Mouse (Mus musculus) splenic B cell, adult 2 months (primary cell): ENCODE data around the gene Mvb12a.

Source experiments
- DNase-seq: peaks from one replicate; pipeline ENCODE4 v3.0.0-alpha.2; 2011; ENCODE audit warnings: low read depth, low spot score
- H3K27me3 ChIP-seq: 2 replicates; pipeline ENCODE4 v1.6.1; 2012; ENCODE audit warnings: mild to moderate bottlenecking, low read length, moderate library complexity, mixed read lengths; ENCODE audit not compliant: control insufficient read depth, poor library complexity, insufficient read depth, severe bottlenecking
- H3K36me3 ChIP-seq: 2 replicates; pipeline ENCODE4 v1.6.1; 2012; ENCODE audit warnings: mild to moderate bottlenecking, low read length, moderate library complexity, mixed read lengths; ENCODE audit not compliant: control insufficient read depth, poor library complexity, insufficient read depth, severe bottlenecking

Mvb12a gene

DNA sequence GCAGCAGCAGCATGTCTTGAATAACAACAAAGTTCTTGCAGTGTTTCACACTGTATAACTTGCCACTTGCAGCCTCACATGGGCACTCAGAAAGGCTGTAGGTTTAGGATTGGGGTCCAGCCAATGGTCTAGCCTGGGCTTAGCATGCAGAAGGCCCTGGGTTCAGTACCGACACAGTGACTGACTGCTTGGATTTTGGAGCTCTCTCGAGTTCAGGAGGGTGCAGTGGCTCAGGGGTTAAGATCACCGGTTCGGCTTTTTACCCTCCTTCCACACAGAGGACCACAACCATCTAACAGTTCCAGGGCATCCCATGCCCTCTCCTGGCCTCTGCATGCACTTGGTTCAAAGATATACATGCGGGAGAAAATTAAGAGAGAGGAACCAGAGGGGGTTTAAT, 48.3 kb downstream of the Mvb12a start:
- no peak for DNase-seq
- no peaks in the 10 kb centered on the region for H3K27me3 ChIP-seq
- no peaks in the 10 kb centered on the region for H3K36me3 ChIP-seq

DNA sequence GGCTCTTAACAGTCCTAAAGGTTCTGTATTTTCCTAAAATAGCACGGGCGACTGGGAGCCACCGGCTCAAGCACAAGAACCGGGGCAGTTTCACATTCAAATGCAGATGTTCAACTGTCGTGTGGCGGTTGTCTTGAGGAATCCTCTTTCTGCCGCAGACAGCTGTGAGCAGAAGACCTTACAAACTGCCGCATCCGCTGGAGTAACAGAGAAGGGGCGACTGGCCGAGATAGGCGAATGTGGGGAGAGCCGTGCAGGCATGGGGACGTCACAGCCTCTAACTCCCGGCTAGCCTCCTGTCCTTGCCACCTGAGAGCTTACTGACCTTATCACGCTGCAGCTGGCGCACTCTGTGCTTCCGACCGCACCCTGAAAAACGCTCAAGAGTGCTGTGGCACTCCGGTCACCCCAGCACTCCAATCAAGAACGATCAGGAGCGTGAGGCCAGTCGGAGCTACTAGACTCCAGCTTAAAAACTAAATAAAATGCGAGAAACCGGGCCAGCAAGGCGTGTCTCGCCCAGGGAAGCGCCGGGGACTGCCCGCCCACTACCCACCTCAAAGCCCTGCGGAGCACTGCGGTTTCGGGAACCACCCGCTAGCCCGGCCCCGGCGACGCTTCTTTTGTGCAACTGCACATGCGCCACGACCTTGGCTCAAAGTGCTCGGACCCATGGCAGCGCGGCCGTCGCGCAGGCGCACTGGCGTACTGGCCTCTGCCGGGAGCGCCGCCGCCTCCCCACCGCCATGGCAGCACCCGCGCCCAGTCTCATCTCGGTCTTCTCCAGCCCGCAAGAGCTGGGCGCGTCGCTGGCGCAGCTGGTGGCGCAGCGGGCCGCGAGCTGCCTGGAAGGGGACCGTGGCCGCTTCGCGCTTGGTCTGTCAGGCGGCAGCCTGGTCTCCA, 49.0 kb downstream of the Mvb12a start, which contains the start of gene Pgls:
Gene Pgls (plus strand): TSS at position 706 of the 903 bp plus-strand sequence.
- no peaks in the 10 kb centered on the region for H3K27me3 ChIP-seq
- H3K36me3 ChIP-seq: no peaks in the 10 kb centered on the region
- DNase-seq: peak; percentile 97

DNA sequence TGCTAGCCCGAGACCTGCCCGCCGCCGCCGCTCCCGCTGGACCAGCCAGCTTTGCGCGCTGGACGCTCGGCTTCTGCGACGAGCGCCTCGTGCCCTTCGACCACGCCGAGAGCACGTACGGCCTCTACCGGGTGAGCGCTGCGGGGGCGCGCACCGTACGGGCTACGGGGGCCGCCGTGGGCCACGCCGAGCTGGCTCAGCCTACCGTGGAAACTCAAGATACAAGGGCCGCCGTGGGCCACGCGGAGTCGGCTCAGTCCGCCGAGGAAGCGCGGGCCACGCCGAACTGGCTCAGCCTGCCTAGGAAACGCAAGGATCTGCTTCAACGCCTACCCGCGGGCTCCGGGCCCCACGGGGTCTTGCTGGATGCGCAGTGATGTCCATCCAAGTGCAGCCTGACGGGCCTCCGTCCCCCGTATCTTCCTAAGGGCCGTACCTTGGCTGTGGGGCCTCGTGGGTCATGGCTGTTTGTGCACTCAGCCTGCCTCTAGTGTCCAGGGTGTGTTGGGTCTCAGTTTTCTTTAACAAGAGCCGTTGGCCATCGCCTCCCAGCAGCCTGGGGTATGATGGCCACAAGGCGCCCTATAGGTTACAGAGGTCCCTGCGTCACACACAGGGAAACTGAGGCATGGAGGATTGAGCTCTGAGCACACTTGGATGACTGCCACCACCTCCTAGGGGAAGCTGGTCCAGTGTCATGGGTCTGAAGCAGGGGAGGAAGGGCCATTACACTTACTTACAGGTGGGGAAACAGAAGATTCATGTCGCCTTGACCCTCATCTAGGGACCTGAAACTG, 49.9 kb downstream of the Mvb12a start:
- no peaks in the 10 kb centered on the region for H3K36me3 ChIP-seq
- DNase-seq: peak; percentile 72
- H3K27me3 ChIP-seq: no peaks in the 10 kb centered on the region

DNA sequence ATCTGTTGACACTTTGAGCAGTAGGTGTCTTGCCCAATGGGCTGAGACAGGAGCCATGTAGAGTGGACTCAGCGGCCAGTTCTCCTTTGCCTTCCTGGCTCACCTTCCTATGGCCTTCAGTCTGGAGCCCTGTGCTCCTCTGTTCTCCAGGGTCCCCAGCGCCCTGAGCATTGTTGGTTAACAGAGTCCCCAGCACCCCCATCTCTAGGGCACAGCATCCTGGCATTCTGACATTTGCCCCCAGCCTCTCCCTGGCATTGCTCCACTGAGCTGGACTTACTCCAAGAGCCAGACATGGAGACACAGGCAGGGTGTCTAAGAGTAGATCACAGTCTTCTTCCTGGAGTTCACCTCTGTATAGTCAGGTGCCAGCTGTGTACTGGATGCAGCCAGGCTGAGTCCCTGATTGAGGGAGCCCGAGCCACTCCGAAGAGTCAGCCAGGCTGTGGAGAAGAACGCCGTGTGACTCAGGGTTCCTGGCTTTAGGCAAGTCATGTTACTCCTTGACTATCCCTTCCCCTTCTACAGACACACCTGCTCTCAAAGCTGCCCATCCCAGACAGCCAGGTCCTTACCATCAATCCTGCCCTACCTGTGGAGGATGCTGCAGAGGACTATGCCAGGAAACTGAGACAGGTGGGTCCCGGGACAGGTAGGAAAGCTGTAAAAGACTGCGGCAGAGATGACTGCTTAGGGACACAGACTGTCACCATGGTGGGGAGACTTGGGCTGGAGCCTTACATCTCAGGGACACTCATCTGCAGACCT, 51.0 kb downstream of the Mvb12a start:
- Histone ChIP-seq H3K36me3 (no peaks in the 10 kb centered on the region), H3K27me3 (no peaks in the 10 kb centered on the region)
- DNase-seq: no peak

DNA sequence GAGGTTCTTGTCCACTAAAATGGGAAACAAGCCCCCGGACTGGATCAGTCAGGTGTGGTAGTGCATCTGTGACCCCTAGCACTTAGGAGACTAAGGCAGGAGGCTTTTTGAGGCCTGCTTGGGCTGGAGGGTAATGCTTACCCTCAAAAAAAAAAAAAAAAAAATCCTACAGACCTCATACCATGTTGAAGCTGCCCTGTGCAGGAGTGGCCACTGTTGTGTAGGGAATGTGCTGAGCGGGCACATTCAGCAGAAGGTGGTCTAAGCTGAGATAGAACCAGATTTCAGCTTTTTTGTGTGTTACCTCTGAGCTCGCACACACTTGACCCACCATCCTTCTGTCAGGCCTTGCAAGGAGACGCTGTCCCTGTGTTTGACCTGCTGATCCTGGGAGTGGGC, 51.6 kb downstream of the Mvb12a start:
- no peaks in the 10 kb centered on the region for H3K27me3 ChIP-seq
- H3K36me3 ChIP-seq: no peaks in the 10 kb centered on the region
- DNase-seq: no peak

DNA sequence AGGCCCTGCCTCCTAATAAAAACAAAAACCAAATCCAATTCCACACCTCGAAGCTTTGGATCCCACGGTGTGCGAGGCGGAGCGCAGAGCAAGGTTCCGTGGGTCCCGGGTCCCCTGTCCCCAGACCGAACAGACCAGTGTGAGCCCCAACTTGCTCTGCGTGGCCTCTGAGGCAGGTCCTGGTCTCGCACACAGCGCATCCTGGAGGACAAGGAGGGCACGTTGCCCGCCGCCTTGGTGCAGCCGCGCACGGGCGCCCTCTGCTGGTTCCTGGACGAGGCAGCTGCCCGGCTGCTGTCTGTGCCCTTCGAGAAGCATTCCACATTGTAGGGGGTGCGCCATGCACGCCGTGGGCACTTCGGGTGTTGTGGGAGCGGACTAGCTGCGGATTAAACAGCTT, 53.1 kb downstream of the Mvb12a start:
- Histone ChIP-seq H3K36me3 (peaks cover 2% of the 10 kb centered on the region; the same call in 1 of the 2 replicates), H3K27me3 (no peaks in the 10 kb centered on the region)
- peak; percentile 92 for DNase-seq

DNA sequence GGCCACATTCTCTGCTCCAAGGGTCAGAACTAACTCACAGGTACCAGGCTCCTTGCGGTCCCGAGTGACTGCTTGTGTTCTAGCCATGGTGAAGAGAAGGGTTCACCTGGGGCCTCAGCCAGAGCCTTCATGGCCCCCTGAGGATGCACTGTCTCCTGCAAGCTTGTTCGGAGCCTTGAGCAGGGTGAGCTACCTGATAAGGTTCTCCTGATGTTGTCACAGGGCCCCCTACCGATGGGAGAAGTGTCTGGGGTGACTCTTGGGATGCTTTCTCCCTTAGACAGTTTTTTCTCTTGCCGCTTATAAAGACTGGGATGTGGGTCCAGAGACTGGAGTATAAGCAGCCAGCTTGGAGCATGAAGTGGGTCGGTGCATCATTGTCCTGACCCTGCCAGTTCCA, 53.7 kb downstream of the Mvb12a start:
- Histone ChIP-seq H3K36me3 (peaks cover 2% of the 10 kb centered on the region; the same call in 1 of the 2 replicates), H3K27me3 (no peaks in the 10 kb centered on the region)
- peak; percentile 50 for DNase-seq

DNA sequence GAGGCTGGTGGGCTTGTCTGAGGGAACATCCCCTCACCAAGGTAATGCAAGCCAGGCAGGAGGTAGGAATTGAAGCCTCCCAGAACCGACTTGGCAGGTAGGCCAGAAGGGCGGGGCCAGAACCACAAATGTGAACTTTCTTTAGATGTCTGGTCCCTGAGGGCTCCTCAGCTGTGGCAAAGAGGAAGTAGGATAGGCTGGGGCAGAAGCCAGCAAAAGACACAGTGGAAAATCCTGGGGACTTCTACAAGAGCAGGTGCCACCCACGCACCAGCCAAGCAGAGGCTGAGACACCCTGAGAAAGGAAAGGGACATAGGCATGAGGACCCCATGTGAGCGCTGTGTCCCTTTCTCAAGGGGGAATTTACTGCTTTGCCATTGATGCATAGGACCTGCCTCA, 54.1 kb downstream of the Mvb12a start:
- Histone ChIP-seq H3K36me3 (peaks cover 2% of the 10 kb centered on the region; the same call in 1 of the 2 replicates), H3K27me3 (no peaks in the 10 kb centered on the region)
- peak; percentile 92 for DNase-seq

DNA sequence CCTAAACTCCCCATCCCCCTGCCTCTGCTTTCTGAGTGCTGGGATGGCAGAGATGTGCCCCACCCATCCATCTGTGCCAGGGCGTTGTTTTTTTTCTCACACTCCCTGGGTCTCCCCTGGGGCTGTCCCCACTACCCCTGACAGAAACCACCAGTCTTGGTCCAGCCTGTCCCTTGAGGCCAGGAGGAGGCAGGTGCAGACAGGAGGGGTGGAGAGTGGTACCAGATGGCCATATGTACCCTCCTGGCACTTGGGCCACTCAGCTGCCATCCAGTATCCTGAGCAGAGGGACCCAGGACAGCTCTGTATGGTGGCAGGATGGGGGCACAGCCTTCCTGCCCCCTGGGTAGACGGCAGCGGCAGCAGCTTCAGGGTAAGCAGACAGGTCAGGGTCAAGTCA, 54.7 kb downstream of the Mvb12a start, which contains the start of gene Fam129c:
Gene Fam129c (plus strand): TSS at position 198 of the 400 bp plus-strand sequence.
- DNase-seq: peak; percentile 68
- no peaks in the 10 kb centered on the region for H3K27me3 ChIP-seq
- peaks cover 2% of the 10 kb centered on the region; the same call in 1 of the 2 replicates for H3K36me3 ChIP-seq
